Mouse (Mus musculus): ENCODE data around the gene Rpl36al. TPM values are rescaled to one million over a fixed set of nuclear protein-coding genes. Genes with fewer than 3 reads are reported as not detected.

The Rpl36al gene
- polyA plus RNA-seq (2014; fragmentation: Nextera tagmentation; extraction: Ambion mirVana) = 338 and 389 TPM in 2 replicates

DNA sequence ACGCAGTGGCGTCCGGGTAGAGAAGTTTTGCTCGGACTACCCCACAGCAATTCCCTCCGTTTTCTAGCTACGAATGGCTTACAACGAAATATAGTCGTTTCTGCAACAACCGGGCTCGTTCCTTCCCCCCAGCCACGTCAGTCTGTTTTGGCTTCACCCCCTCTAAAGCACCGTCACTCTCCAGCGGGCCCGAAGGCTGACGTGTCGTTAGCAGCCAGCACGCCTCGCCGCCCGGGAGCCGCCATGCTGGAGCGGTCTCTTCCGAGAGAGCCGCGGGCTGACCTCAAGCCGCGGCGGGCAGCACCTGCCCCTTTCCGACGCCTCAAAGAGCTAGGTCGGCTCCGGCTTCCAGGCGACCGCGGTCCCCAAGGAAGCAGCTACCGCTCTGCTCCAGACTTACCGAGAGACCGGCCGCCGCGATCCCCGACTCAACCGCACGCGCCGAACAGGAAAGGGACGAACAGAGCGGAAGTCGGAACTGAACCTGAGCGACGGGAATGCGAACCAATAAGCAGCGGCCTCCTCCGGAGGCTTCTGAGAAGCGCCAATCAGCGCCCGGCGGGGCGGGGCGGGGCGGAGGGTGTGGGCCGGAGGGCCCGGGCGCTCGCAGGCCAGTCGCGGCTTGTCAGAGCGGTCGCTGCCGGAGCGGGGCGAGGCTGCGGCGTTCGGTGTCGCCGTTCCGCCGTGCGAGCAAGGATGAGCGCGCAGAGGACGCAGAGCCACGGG lies at the start of gene Rpl36al, which contains the start of gene Mgat2:
Rpl36al (minus strand) TSS at position 501 of the 726 bp plus-strand sequence.
Mgat2 (plus strand) TSS at position 575 of the 726 bp plus-strand sequence.
- ATAC-seq (peak; percentile 100), DNase-seq (ENCODE audit: low spot score) (peak; percentile 99)
- no peaks in the 10 kb centered on the region for H3K9me3 ChIP-seq (replicated peaks; ENCODE audit: control insufficient read depth, low read length)
- WGBS = under 1% methylated on average over 84 of the region's 84 CpGs
- peak within 1 kb of the TSS; percentile 85 for H3K4me2 ChIP-seq (ENCODE audit: low read length)
- H3K4me1 ChIP-seq (ENCODE audit: control insufficient read depth, insufficient read depth, low read length) = peaks cover 12% of the 10 kb centered on the region
- H3K27me3 ChIP-seq (replicated peaks; ENCODE audit: control insufficient read depth, insufficient read depth, low read length) = no peaks in the 10 kb centered on the region
- peak within 1 kb of the TSS; percentile 89 for H3K27ac ChIP-seq (ENCODE audit: low read depth, low read length)
- H3K4me3 ChIP-seq (ENCODE audit: low read depth, low read length) = peak within 1 kb of the TSS; percentile 84
- H3K9ac ChIP-seq (ENCODE audit: low read length) = peak within 1 kb of the TSS; percentile 90
- peaks cover 19% of the 10 kb centered on the region for H3K36me3 ChIP-seq (ENCODE audit: control insufficient read depth, insufficient read depth, low read length)

- Histone ChIP-seq H3K36me3 (ENCODE audit: control insufficient read depth, insufficient read depth, low read length) (no peaks in the 10 kb centered on the region), H3K27me3 (replicated peaks; ENCODE audit: control insufficient read depth, insufficient read depth, low read length) (no peaks in the 10 kb centered on the region), H3K9ac (ENCODE audit: low read length) (no peak overlapping the region), H3K4me2 (ENCODE audit: low read length) (no peak overlapping the region), H3K4me1 (ENCODE audit: control insufficient read depth, insufficient read depth, low read length) (no peaks in the 10 kb centered on the region), H3K9me3 (replicated peaks; ENCODE audit: control insufficient read depth, low read length) (no peaks in the 10 kb centered on the region), H3K4me3 (ENCODE audit: low read depth, low read length) (no peak overlapping the region), H3K27ac (ENCODE audit: low read depth, low read length) (no peak overlapping the region)
- 62% methylated on average over 2 of the region's 2 CpGs for WGBS
- ATAC-seq (no peak), DNase-seq (ENCODE audit: low spot score) (no peak)
Measured at GRCm38 (mm10) chr12:69229251-69229650, 45.4 kb upstream of the Rpl36al start.

DNA sequence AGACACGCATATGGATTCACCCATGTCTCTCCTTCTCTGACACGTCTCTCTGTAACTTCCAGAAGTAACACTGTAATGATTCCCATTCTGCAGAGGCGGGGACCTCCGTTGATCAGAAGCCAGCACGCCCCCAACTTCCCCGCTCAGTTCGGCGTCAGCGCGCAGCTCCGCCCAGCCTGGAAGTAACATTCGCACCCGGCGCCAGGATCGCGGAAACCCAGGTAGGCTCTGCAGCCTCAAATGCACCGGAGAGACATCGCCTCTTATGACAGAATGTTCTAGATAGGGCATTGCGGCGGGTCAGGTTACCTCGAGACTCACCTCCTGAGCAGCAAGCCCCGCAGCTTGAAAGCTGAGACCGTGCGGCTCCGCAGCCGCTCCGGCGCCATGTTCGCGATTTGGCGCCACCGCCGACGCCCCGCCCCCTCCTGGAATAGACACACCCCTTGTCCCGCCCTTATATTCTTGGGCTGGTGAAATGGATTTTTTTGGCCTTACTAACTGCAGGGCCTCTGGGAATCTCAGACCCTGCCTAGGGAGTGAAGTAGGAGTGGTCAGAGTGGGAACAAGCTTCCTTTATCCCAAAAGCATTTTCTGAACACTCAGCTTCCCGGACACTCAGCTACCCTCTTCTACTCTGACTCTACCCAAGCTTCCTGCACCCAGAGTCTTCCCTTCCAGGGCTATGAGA lies 44.0 kb upstream of the Rpl36al start, which contains the start of gene Pole2:
Pole2 (minus strand) TSS at position 420 of the 691 bp plus-strand sequence.
- Histone ChIP-seq H3K4me2 (ENCODE audit: low read length) (peak within 1 kb of the TSS; percentile 55), H3K9ac (ENCODE audit: low read length) (peak within 1 kb of the TSS; percentile 60), H3K4me1 (ENCODE audit: control insufficient read depth, insufficient read depth, low read length) (no peaks in the 10 kb centered on the region), H3K27ac (ENCODE audit: low read depth, low read length) (peak within 1 kb of the TSS; percentile 11; the same call in 1 of the 2 replicates), H3K36me3 (ENCODE audit: control insufficient read depth, insufficient read depth, low read length) (0 out of 2 replicates have a peak, but pooled peaks cover 2% of the 10 kb centered on the region), H3K4me3 (ENCODE audit: low read depth, low read length) (peak within 1 kb of the TSS; percentile 62), H3K9me3 (replicated peaks; ENCODE audit: control insufficient read depth, low read length) (no peaks in the 10 kb centered on the region), H3K27me3 (replicated peaks; ENCODE audit: control insufficient read depth, insufficient read depth, low read length) (no peaks in the 10 kb centered on the region)
- WGBS = under 1% methylated on average over 37 of the region's 37 CpGs
- ATAC-seq (peak; percentile 97), DNase-seq (ENCODE audit: low spot score) (peak; percentile 85)

DNA sequence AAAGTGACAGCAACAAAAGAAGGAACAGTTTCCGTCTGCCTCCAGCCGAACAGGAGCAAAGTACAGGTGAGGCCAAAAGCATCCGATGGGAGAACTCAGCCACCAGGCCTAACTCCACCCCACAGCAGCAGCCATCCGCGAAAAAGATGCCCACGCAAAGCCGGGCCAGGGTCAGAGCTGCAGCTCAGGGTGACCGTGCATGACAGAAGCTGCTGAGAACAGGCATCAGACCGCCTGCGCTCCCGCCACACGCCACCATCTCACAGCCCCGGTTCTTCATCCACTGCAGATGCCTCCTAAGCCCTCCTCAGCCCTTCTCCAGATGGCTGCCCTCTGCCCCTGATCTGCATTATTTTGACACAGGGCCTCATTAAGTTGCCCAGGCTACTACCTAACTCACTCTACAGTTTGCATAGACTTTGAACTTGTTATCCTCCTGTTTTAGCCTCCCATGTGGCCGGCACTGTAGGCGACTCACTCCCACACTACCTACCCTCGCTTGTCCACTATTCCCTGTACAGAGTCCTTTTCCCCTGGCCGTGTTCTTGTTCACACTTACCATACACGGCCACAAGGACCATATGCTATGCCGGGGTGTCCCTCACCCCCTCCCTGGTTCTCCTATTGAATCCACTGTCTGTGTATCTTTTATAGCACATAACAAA lies 36.9 kb upstream of the Rpl36al start:
- H3K36me3 ChIP-seq (ENCODE audit: control insufficient read depth, insufficient read depth, low read length) = peaks cover 23% of the 10 kb centered on the region; the same call in 1 of the 2 replicates
- H3K9ac ChIP-seq (ENCODE audit: low read length) = no peak overlapping the region
- no peak for DNase-seq (ENCODE audit: low spot score)
- H3K4me3 ChIP-seq (ENCODE audit: low read depth, low read length) = no peak overlapping the region
- WGBS = 92% methylated on average over 19 of the region's 19 CpGs
- H3K27ac ChIP-seq (ENCODE audit: low read depth, low read length) = no peak overlapping the region
- ATAC-seq = no peak
- H3K27me3 ChIP-seq (replicated peaks; ENCODE audit: control insufficient read depth, insufficient read depth, low read length) = no peaks in the 10 kb centered on the region
- H3K4me2 ChIP-seq (ENCODE audit: low read length) = no peak overlapping the region
- no peaks in the 10 kb centered on the region for H3K9me3 ChIP-seq (replicated peaks; ENCODE audit: control insufficient read depth, low read length)
- H3K4me1 ChIP-seq (ENCODE audit: control insufficient read depth, insufficient read depth, low read length) = no peaks in the 10 kb centered on the region

DNA sequence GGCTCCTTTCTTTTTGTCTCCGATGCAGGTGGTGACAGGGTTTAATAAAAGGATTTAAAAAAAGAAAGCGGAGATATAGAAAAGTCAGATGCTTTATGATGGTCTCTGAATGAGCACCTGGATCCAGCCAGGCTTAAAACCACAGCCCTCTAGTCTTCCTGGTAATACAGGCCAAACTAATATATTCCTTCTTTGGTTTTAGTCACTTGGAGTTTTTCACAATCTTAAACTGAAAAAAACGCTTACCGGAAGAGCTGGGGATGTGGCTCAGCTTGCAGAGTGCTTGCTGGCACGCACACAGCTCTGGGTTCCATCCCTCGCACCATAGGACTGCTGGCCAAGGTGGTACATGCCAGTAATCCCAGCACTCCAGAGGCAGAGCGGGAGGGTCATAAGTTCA lies 32.7 kb upstream of the Rpl36al start:
- Histone ChIP-seq H3K9ac (ENCODE audit: low read length) (no peak overlapping the region), H3K4me3 (ENCODE audit: low read depth, low read length) (no peak overlapping the region), H3K4me1 (ENCODE audit: control insufficient read depth, insufficient read depth, low read length) (no peaks in the 10 kb centered on the region), H3K36me3 (ENCODE audit: control insufficient read depth, insufficient read depth, low read length) (peaks cover 40% of the 10 kb centered on the region), H3K27me3 (replicated peaks; ENCODE audit: control insufficient read depth, insufficient read depth, low read length) (no peaks in the 10 kb centered on the region), H3K4me2 (ENCODE audit: low read length) (no peak overlapping the region), H3K9me3 (replicated peaks; ENCODE audit: control insufficient read depth, low read length) (no peaks in the 10 kb centered on the region), H3K27ac (ENCODE audit: low read depth, low read length) (no peak overlapping the region)
- ATAC-seq (no peak), DNase-seq (ENCODE audit: low spot score) (no peak)
- WGBS = 94% methylated on average over 7 of the region's 7 CpGs

GRCm38 (mm10) chr12:69215000-69215785 lies 31.3 kb upstream of the Rpl36al start:
- H3K9ac ChIP-seq (ENCODE audit: low read length) = no peak overlapping the region
- 81% methylated on average over 3 of the region's 3 CpGs for WGBS
- ATAC-seq = peak; percentile 46; the same call in 1 of the 2 replicates
- no peaks in the 10 kb centered on the region for H3K27me3 ChIP-seq (replicated peaks; ENCODE audit: control insufficient read depth, insufficient read depth, low read length)
- peak; percentile 46 for DNase-seq (ENCODE audit: low spot score)
- no peak overlapping the region for H3K4me3 ChIP-seq (ENCODE audit: low read depth, low read length)
- no peaks in the 10 kb centered on the region for H3K9me3 ChIP-seq (replicated peaks; ENCODE audit: control insufficient read depth, low read length)
- H3K27ac ChIP-seq (ENCODE audit: low read depth, low read length) = no peak overlapping the region
- no peak overlapping the region for H3K4me2 ChIP-seq (ENCODE audit: low read length)
- H3K4me1 ChIP-seq (ENCODE audit: control insufficient read depth, insufficient read depth, low read length) = no peaks in the 10 kb centered on the region
- H3K36me3 ChIP-seq (ENCODE audit: control insufficient read depth, insufficient read depth, low read length) = peaks cover 33% of the 10 kb centered on the region

GRCm38 (mm10) chr12:69214393-69214792 lies 30.5 kb upstream of the Rpl36al start:
- WGBS = 94% methylated on average over 7 of the region's 7 CpGs
- no peaks in the 10 kb centered on the region for H3K4me1 ChIP-seq (ENCODE audit: control insufficient read depth, insufficient read depth, low read length)
- H3K36me3 ChIP-seq (ENCODE audit: control insufficient read depth, insufficient read depth, low read length) = peaks cover 25% of the 10 kb centered on the region
- H3K27me3 ChIP-seq (replicated peaks; ENCODE audit: control insufficient read depth, insufficient read depth, low read length) = no peaks in the 10 kb centered on the region
- no peak for DNase-seq (ENCODE audit: low spot score)
- no peak overlapping the region for H3K4me3 ChIP-seq (ENCODE audit: low read depth, low read length)
- H3K9me3 ChIP-seq (replicated peaks; ENCODE audit: control insufficient read depth, low read length) = no peaks in the 10 kb centered on the region
- H3K27ac ChIP-seq (ENCODE audit: low read depth, low read length) = no peak overlapping the region
- no peak overlapping the region for H3K4me2 ChIP-seq (ENCODE audit: low read length)
- ATAC-seq = no peak
- no peak overlapping the region for H3K9ac ChIP-seq (ENCODE audit: low read length)

- H3K4me2 ChIP-seq (ENCODE audit: low read length) = no peak overlapping the region
- H3K9ac ChIP-seq (ENCODE audit: low read length) = no peak overlapping the region
- DNase-seq (ENCODE audit: low spot score) = no peak
- no peak for ATAC-seq
- H3K9me3 ChIP-seq (replicated peaks; ENCODE audit: control insufficient read depth, low read length) = no peaks in the 10 kb centered on the region
- no peak overlapping the region for H3K4me3 ChIP-seq (ENCODE audit: low read depth, low read length)
- no peaks in the 10 kb centered on the region for H3K4me1 ChIP-seq (ENCODE audit: control insufficient read depth, insufficient read depth, low read length)
- H3K36me3 ChIP-seq (ENCODE audit: control insufficient read depth, insufficient read depth, low read length) = peaks cover 25% of the 10 kb centered on the region
- no peaks in the 10 kb centered on the region for H3K27me3 ChIP-seq (replicated peaks; ENCODE audit: control insufficient read depth, insufficient read depth, low read length)
- H3K27ac ChIP-seq (ENCODE audit: low read depth, low read length) = no peak overlapping the region
- 94% methylated on average over 13 of the region's 13 CpGs for WGBS
Measured at GRCm38 (mm10) chr12:69213186-69213777, 29.4 kb upstream of the Rpl36al start.

Measured in forebrain, embryonic 14.5 days (tissue).